Mouse (Mus musculus) forebrain, embryonic 13.5 days (tissue): ENCODE measurements around the gene Mnt. TPM values are rescaled to one million over a fixed set of nuclear protein-coding genes. Genes with fewer than 3 reads are reported as not detected.

Experiments
- ATAC-seq: fragments of 200-750 bp; cut with Nextera tagmentation; 2 replicates; pipeline ENCODE4 v1.8.0; 2017
- H3K27ac ChIP-seq: fragments of 300-500 bp; sonication (generic); 2 replicates; pipeline ENCODE4 v1.5.1; 2015; ENCODE audit warnings: inconsistent platforms, mild to moderate bottlenecking, moderate library complexity
- H3K27me3 ChIP-seq: fragments of 300-500 bp; sonication (generic); 2 replicates; pipeline ENCODE4 v1.6.1; 2015; ENCODE audit warnings: mild to moderate bottlenecking, inconsistent platforms
- H3K36me3 ChIP-seq: fragments of 300-500 bp; sonication (generic); 2 replicates; pipeline ENCODE4 v1.6.1; 2015; ENCODE audit warnings: mild to moderate bottlenecking, inconsistent platforms; ENCODE audit not compliant: poor library complexity, severe bottlenecking
- H3K4me1 ChIP-seq: fragments of 300-500 bp; sonication (generic); 2 replicates; pipeline ENCODE4 v1.6.1; 2015; ENCODE audit warnings: inconsistent platforms
- H3K4me2 ChIP-seq: fragments of 300-500 bp; sonication (generic); 2 replicates; pipeline ENCODE4 v1.6.1; 2015; ENCODE audit warnings: inconsistent platforms, mild to moderate bottlenecking, moderate library complexity
- H3K4me3 ChIP-seq: fragments of 300-500 bp; sonication (generic); 2 replicates; pipeline ENCODE4 v1.5.1; 2015; ENCODE audit warnings: mild to moderate bottlenecking, inconsistent platforms
- H3K9ac ChIP-seq: fragments of 300-500 bp; sonication (generic); 2 replicates; pipeline ENCODE4 v1.6.1; 2015; ENCODE audit warnings: mild to moderate bottlenecking, inconsistent platforms
- H3K9me3 ChIP-seq: fragments of 300-500 bp; sonication (generic); replicated peaks from 2 replicates; pipeline ENCODE4 v1.6.1; 2016; ENCODE audit warnings: inconsistent platforms
- WGBS: fragments of 180-500 bp; shearing (Covaris S2); methylation state at CpG from one replicate; pipeline ENCODE4 v1.1.7; 2015; 5-methylcytosine and 5-hydroxymethylcytosine counted together
- polyA plus RNA-seq: library from polyadenylated mRNA; unstranded; fragments of >200 nt; fragmentation: Nextera tagmentation; extraction: Ambion mirVana; gene quantifications from 2 replicates; pipeline ENCODE4 v1.2.1, GENCODE M21; 2015

Mnt gene
- polyA plus RNA-seq, 1 experiment from 2014 or later: 6.8 TPM

DNA sequence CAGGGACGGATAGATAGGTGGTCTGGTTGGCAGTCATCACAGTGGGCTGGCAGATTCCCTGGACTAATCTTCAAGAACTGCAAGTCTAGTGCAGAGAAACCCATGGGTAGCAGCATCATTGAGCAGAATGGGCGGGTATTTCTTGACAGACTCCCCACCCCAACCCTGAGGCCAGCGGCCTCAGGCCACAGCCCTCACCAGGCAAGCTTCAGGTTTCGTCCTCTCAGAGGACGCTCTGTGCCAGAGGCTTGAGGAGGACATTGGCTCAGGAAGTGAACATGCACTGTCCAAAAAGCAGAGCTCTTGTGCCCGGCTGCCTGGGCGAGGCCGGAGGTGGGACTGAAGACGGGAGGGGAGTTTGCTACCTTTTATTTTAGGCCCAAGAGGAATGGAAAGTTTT lies 33.7 kb downstream of the Mnt start:
- no peak overlapping the region for H3K9ac ChIP-seq
- H3K4me1 ChIP-seq: no peaks in the 10 kb centered on the region
- no peak overlapping the region for H3K4me3 ChIP-seq
- ATAC-seq: no peak
- H3K36me3 ChIP-seq: peaks cover 46% of the 10 kb centered on the region
- H3K27me3 ChIP-seq: no peaks in the 10 kb centered on the region
- H3K4me2 ChIP-seq: no peak overlapping the region
- H3K27ac ChIP-seq: no peak overlapping the region
- 91% methylated on average over 9 of the region's 9 CpGs for WGBS
- H3K9me3 ChIP-seq: no peaks in the 10 kb centered on the region

GRCm38 (mm10) chr11:74865252-74865651 lies 34.5 kb downstream of the Mnt start:
- Histone ChIP-seq H3K9me3 (no peaks in the 10 kb centered on the region), H3K4me3 (no peak overlapping the region), H3K36me3 (peaks cover 39% of the 10 kb centered on the region), H3K27me3 (no peaks in the 10 kb centered on the region), H3K4me2 (no peak overlapping the region), H3K4me1 (no peaks in the 10 kb centered on the region), H3K27ac (no peak overlapping the region), H3K9ac (no peak overlapping the region)
- no peak for ATAC-seq
- 87% methylated on average over 9 of the region's 9 CpGs for WGBS

GRCm38 (mm10) chr11:74866640-74867039 lies 35.9 kb downstream of the Mnt start:
- ATAC-seq: no peak
- H3K9me3 ChIP-seq: no peaks in the 10 kb centered on the region
- H3K36me3 ChIP-seq: peaks cover 36% of the 10 kb centered on the region
- H3K4me2 ChIP-seq: no peak overlapping the region
- 82% methylated on average over 4 of the region's 4 CpGs for WGBS
- peaks cover 11% of the 10 kb centered on the region for H3K4me1 ChIP-seq
- no peaks in the 10 kb centered on the region for H3K27me3 ChIP-seq
- no peak overlapping the region for H3K9ac ChIP-seq
- no peak overlapping the region for H3K4me3 ChIP-seq
- H3K27ac ChIP-seq: no peak overlapping the region

DNA sequence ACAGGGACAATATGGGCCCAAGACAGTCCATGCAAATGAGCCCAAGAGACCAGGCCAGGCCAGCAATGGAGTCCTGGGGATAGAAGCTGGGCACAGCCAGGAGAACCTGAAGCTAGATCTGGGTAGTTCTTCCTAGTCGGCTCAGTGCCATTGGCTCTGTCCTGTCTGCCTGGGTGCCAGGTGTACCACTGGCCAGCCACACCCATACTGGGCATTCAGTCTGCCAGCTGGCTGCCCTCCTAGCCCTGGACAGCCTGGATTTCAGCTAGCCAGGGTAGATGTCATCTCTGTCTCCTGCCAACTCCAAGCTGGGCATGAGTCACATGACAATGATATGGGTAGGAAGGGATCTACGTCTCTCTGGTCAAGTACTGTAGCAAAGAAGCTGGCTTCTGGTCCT lies 36.5 kb downstream of the Mnt start:
- H3K4me1 ChIP-seq: peaks cover 13% of the 10 kb centered on the region
- WGBS: 91% methylated on average over 2 of the region's 2 CpGs

GRCm38 (mm10) chr11:74868046-74868760 lies 37.5 kb downstream of the Mnt start:
- peaks cover 13% of the 10 kb centered on the region for H3K4me1 ChIP-seq
- ATAC-seq: no peak
- H3K27me3 ChIP-seq: no peaks in the 10 kb centered on the region
- no peak overlapping the region for H3K9ac ChIP-seq
- H3K4me2 ChIP-seq: no peak overlapping the region
- H3K4me3 ChIP-seq: no peak overlapping the region
- WGBS: 91% methylated on average over 13 of the region's 13 CpGs
- H3K9me3 ChIP-seq: no peaks in the 10 kb centered on the region
- H3K27ac ChIP-seq: no peak overlapping the region
- peaks cover 33% of the 10 kb centered on the region for H3K36me3 ChIP-seq

More for the DNA sequence above, 36.5 kb downstream of the Mnt start:
- H3K9me3 ChIP-seq: no peaks in the 10 kb centered on the region
- H3K27ac ChIP-seq: no peak overlapping the region
- H3K4me2 ChIP-seq: no peak overlapping the region
- no peak for ATAC-seq
- no peaks in the 10 kb centered on the region for H3K27me3 ChIP-seq
- no peak overlapping the region for H3K9ac ChIP-seq
- H3K4me3 ChIP-seq: no peak overlapping the region
- H3K36me3 ChIP-seq: peaks cover 33% of the 10 kb centered on the region

DNA sequence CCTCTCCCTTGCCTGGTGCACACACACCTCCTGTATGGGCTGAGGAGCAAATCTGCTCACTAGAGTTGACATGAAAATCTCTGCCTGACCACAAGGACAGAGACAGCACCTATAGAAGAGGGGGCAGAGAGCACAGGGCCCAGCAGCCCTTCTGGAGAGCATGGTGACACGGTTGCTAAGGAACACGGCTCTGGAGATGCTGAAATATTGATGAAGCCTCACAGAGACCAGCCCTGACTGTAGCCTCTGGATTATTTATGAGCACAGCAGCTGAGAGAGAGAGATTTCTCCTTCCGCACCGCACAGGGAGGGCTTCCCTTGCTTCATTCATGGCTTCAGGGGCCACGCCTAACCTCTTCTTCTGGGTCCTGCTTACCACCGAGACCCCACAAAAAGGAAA lies 38.9 kb downstream of the Mnt start:
- 90% methylated on average over 6 of the region's 6 CpGs for WGBS
- Histone ChIP-seq H3K4me3 (no peak overlapping the region), H3K4me1 (peaks cover 14% of the 10 kb centered on the region), H3K9ac (no peak overlapping the region), H3K36me3 (peaks cover 32% of the 10 kb centered on the region), H3K4me2 (no peak overlapping the region), H3K9me3 (no peaks in the 10 kb centered on the region), H3K27ac (no peak overlapping the region), H3K27me3 (no peaks in the 10 kb centered on the region)
- ATAC-seq: no peak

GRCm38 (mm10) chr11:74870544-74870943 lies 39.8 kb downstream of the Mnt start:
- H3K27me3 ChIP-seq: no peaks in the 10 kb centered on the region
- H3K4me1 ChIP-seq: peaks cover 17% of the 10 kb centered on the region
- 75% methylated on average over 4 of the region's 4 CpGs for WGBS
- H3K27ac ChIP-seq: peak overlapping the region; percentile 32; the same call in 1 of the 2 replicates
- H3K9me3 ChIP-seq: no peaks in the 10 kb centered on the region
- H3K9ac ChIP-seq: no peak overlapping the region
- peaks cover 23% of the 10 kb centered on the region for H3K36me3 ChIP-seq
- no peak overlapping the region for H3K4me3 ChIP-seq
- 0 out of 2 replicates have a peak overlapping the region, but pooled peaks have one; percentile 40 for H3K4me2 ChIP-seq
- no peak for ATAC-seq

- peak; percentile 21; the same call in 1 of the 2 replicates for ATAC-seq
Observed at GRCm38 (mm10) chr11:74870991-74871622, 40.4 kb downstream of the Mnt start.

DNA sequence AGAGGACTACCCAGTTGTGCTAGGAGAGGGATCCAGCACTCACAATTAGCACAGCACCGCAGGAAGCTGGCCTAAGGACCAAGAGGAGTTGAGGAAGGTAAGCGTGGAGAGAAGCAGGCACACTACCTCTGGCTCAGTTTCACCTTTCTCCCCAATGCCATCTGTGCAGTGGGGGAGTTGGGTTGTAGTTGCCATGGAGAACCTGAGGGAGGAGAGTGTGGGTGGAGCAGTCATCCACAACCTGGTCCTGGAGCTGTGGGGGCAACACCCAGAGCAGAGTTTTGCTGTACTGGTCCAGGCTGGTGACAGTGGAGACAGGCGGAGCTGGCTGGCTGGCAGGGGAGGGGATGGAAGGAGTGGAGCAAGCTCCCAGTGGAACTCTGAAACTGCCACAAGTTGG lies 43.9 kb downstream of the Mnt start:
- no peaks in the 10 kb centered on the region for H3K27me3 ChIP-seq
- H3K4me3 ChIP-seq: no peak overlapping the region
- WGBS: 65% methylated on average over 3 of the region's 3 CpGs
- H3K4me2 ChIP-seq: no peak overlapping the region
- no peak overlapping the region for H3K27ac ChIP-seq
- no peaks in the 10 kb centered on the region for H3K36me3 ChIP-seq
- ATAC-seq: no peak
- H3K9me3 ChIP-seq: no peaks in the 10 kb centered on the region
- peaks cover 38% of the 10 kb centered on the region for H3K4me1 ChIP-seq
- H3K9ac ChIP-seq: no peak overlapping the region

More at GRCm38 (mm10) chr11:74870991-74871622, 40.4 kb downstream of the Mnt start:
- peak overlapping the region; percentile 32 for H3K27ac ChIP-seq
- peak overlapping the region; percentile 40 for H3K4me2 ChIP-seq
- peak overlapping the region; percentile 34; the same call in 1 of the 2 replicates for H3K9ac ChIP-seq
- H3K4me3 ChIP-seq: no peak overlapping the region
- peaks cover 19% of the 10 kb centered on the region for H3K4me1 ChIP-seq
- H3K9me3 ChIP-seq: no peaks in the 10 kb centered on the region
- peaks cover 23% of the 10 kb centered on the region for H3K36me3 ChIP-seq
- 17% methylated on average over 12 of the region's 12 CpGs for WGBS
- no peaks in the 10 kb centered on the region for H3K27me3 ChIP-seq

DNA sequence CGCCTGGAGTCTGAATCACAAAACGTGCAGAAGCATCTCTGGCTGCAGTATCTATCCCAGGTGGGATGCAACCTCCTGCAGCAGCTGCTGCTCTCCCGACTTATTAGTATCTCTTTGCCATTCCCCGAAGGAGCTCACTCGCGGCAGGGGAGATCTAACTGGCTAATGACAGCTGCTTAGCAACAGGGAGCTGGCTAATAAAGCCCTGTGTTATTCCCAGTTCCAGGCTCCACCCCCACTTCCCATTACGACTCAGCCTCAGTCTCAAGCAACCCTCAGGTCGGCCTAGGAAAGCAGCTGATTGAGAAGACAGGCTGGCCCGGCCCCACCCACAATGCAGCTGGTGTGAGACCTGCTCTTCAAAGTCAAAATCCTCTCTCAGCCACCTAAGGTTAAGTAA lies 46.1 kb downstream of the Mnt start:
- peak overlapping the region; percentile 14 for H3K4me3 ChIP-seq
- WGBS: 2% methylated on average over 9 of the region's 9 CpGs
- peak overlapping the region; percentile 85 for H3K27ac ChIP-seq
- no peaks in the 10 kb centered on the region for H3K36me3 ChIP-seq
- H3K9ac ChIP-seq: peak overlapping the region; percentile 18
- ATAC-seq: peak; percentile 97
- H3K4me2 ChIP-seq: peak overlapping the region; percentile 54
- no peaks in the 10 kb centered on the region for H3K9me3 ChIP-seq
- H3K4me1 ChIP-seq: peaks cover 31% of the 10 kb centered on the region
- H3K27me3 ChIP-seq: no peaks in the 10 kb centered on the region

- WGBS: 92% methylated on average over 9 of the region's 9 CpGs
- H3K4me3 ChIP-seq: no peak overlapping the region
- peaks cover 29% of the 10 kb centered on the region for H3K4me1 ChIP-seq
- H3K36me3 ChIP-seq: peaks cover 12% of the 10 kb centered on the region; the same call in 1 of the 2 replicates
- no peak overlapping the region for H3K4me2 ChIP-seq
- H3K27ac ChIP-seq: no peak overlapping the region
- H3K9ac ChIP-seq: no peak overlapping the region
- no peaks in the 10 kb centered on the region for H3K9me3 ChIP-seq
- no peaks in the 10 kb centered on the region for H3K27me3 ChIP-seq
- ATAC-seq: no peak
Observed at GRCm38 (mm10) chr11:74880999-74881398, 50.3 kb downstream of the Mnt start.

DNA sequence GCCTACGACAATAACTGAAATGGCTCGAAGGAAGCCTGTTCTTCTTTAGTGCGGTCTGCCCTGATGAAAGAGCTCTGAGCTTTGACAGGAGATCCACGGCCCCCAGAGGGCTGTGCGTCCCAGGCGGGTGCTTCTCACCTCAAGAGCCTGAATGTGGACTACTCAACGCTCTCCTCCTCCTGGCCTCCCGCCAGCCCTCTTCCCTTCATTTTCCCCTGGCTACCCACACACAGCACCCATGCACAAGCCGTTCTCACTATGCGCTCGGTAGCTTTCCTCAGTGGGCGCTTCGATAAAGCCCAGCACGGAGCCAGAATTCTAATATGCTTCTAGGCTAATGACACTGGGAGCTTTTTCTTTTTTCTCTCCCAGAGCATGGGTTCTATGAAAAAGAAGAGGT lies 51.3 kb downstream of the Mnt start:
- Histone ChIP-seq H3K9me3 (no peaks in the 10 kb centered on the region), H3K36me3 (peaks cover 12% of the 10 kb centered on the region; the same call in 1 of the 2 replicates), H3K9ac (no peak overlapping the region), H3K4me3 (no peak overlapping the region), H3K4me1 (peaks cover 19% of the 10 kb centered on the region), H3K27me3 (no peaks in the 10 kb centered on the region), H3K4me2 (no peak overlapping the region), H3K27ac (0 out of 2 replicates have a peak overlapping the region, but pooled peaks have one; percentile 14)
- WGBS: 58% methylated on average over 14 of the region's 14 CpGs
- no peak for ATAC-seq
